Mouse (Mus musculus): Measurements from ENCODE around the gene Pramef6. TPM values are rescaled to one million over a fixed set of nuclear protein-coding genes. Genes with fewer than 3 reads are reported as not detected.

Pramef6 gene
- not detected in 2 replicates for polyA plus RNA-seq (2012; rRNA removed)

GRCm38 (mm10) chr4:143900280-143900679 is at the start of gene Pramef6:
Gene Pramef6 (minus strand): TSS chr4:143900380.

GRCm38 (mm10) chr4:143846197-143846596 is 54.0 kb downstream of the Pramef6 start, which contains the start of gene Gm13103:
Gene Gm13103 (plus strand): TSS chr4:143846497.

Other genes starting within 250 kb of the Pramef6 start
- not detected in 2 replicates for gene Gm13088, start 243.1 kb downstream of the Pramef6 start, polyA plus RNA-seq (2012; rRNA removed)
- not detected in 2 replicates for gene Gm13089, start 197.7 kb downstream of the Pramef6 start, polyA plus RNA-seq (2012; rRNA removed)
- gene Gm13078, start 180.9 kb downstream of the Pramef6 start, polyA plus RNA-seq (2012; rRNA removed) = not detected in 2 replicates
- gene Gm13023, start 111.0 kb downstream of the Pramef6 start, polyA plus RNA-seq (2012; rRNA removed) = not detected in 2 replicates
- gene Gm13084, start 84.3 kb downstream of the Pramef6 start, polyA plus RNA-seq (2012; rRNA removed) = not detected in 2 replicates
- gene Gm13103, start 53.9 kb downstream of the Pramef6 start, polyA plus RNA-seq (2012; rRNA removed) = not detected in 2 replicates
- not detected in 2 replicates for gene Pramef25, start 50.6 kb upstream of the Pramef6 start, polyA plus RNA-seq (2012; rRNA removed)
- gene Gm13101, start 66.6 kb upstream of the Pramef6 start, polyA plus RNA-seq (2012; rRNA removed) = not detected in 2 replicates
- gene Pramef17, start 94.0 kb upstream of the Pramef6 start, polyA plus RNA-seq (2012; rRNA removed) = not detected in 2 replicates
- not detected in 2 replicates for gene Pramel4, start 158.7 kb upstream of the Pramef6 start, polyA plus RNA-seq (2012; rRNA removed)
- not detected in 2 replicates for gene Gm13102, start 206.1 kb upstream of the Pramef6 start, polyA plus RNA-seq (2012; rRNA removed)